Mouse (Mus musculus) stomach, postnatal 0 days (tissue): ENCODE data around the gene Tmem165.

Source experiments
- CTCF ChIP-seq: IDR thresholded peaks from 2 replicates; pipeline ENCODE4 v1.5.1; 2016; ENCODE audit warnings: antibody characterized with exemption, low read depth, mild to moderate bottlenecking, moderate library complexity
- EP300 ChIP-seq: optimal IDR thresholded peaks from 2 replicates; pipeline ENCODE3; 2016; ENCODE audit warnings: antibody characterized with exemption

DNA sequence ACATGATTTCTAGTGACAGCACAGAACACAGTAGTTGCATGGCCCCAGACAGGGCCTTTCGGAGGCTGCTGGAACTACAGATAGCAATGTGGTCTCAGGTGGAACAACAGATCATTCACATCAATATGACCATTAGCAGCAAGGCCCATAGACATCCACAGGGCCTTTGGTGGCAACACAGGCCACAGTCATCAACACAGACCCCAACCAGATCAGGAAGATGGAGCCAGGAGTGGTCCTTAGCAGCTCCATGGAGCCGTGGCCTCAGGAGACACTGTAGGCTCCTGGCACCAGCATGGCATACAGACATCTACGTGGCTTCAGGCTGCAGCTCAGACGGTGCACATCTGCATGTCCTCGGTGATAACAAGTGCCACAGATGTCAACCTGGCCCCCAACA lies 20.8 kb upstream of the Tmem165 start:
- TF ChIP-seq CTCF: no peak
- TF ChIP-seq EP300: no peak
